Comparison of ENCODE assay signal across 20 mouse cellular contexts in genomic region chr14:20587458-20587857, GRCm38 (mm10). TPM values are rescaled to one million over a fixed set of nuclear protein-coding genes. Genes with fewer than 3 reads are reported as not detected.
DNase-seq lines count a peak whose midpoint lies in the region; ATAC-seq and TF ChIP-seq lines count a peak whose summit lies in the region.
"Had no signal": no experiment of that assay in that cellular context is flagged by ENCODE, and none has a peak within 500 bp of the region (broad histone marks: within the 10 kb centered on the region; RNA-seq: fewer than 3 reads in every experiment).

No protein-coding gene starts in this region.

- H3K9me3 ChIP-seq in liver, postnatal 0 days (ENCODE audit: low read length) = no peaks in the 10 kb centered on the region
- H3K9me3 ChIP-seq in liver, embryonic 11.5 days (ENCODE audit: control insufficient read depth, low read length) = no peaks in the 10 kb centered on the region
- no peaks in the 10 kb centered on the region for H3K9me3 ChIP-seq in liver, embryonic 15.5 days (replicated peaks)
- H3K9me3 ChIP-seq: embryonic facial prominence, embryonic 15.5 days; forebrain, embryonic 10.5 days; heart, embryonic 13.5 days had no signal

- 43% methylated on average over 5 of the region's 5 CpGs for WGBS in liver, postnatal 0 days (ENCODE audit: insufficient replicate concordance)
- 47% methylated on average over 5 of the region's 5 CpGs for whole genome bisulfite sequencing in liver, embryonic 11.5 days
- 29% methylated on average over 5 of the region's 5 CpGs for WGBS in liver, embryonic 15.5 days (ENCODE audit: insufficient replicate concordance)

- H3K9ac ChIP-seq in liver, postnatal 0 days (replicated peaks) = no peak overlapping the region
- H3K9ac ChIP-seq in liver, embryonic 11.5 days (ENCODE audit: low read depth, low read length) = peak overlapping the region; percentile 18; the same call in 1 of the 2 replicates
- no peak overlapping the region for H3K9ac ChIP-seq in liver, embryonic 15.5 days
- H3K9ac ChIP-seq: embryonic facial prominence, embryonic 15.5 days; heart, embryonic 13.5 days had no signal

- TF ChIP-seq CTCF in liver, postnatal 0 days (IDR thresholded peaks at IDR 0.05; ENCODE audit: low read depth) = no peak

- H3K36me3 ChIP-seq in liver, postnatal 0 days (replicated peaks; ENCODE audit: insufficient read depth, low read length) = no peaks in the 10 kb centered on the region
- H3K36me3 ChIP-seq in liver, embryonic 11.5 days (ENCODE audit: control insufficient read depth, insufficient read depth, low read length) = no peaks in the 10 kb centered on the region
- no peaks in the 10 kb centered on the region for H3K36me3 ChIP-seq in liver, embryonic 15.5 days (replicated peaks)

- no peak overlapping the region for H3K4me2 ChIP-seq in liver, postnatal 0 days (ENCODE audit: low read depth, low read length)
- H3K4me2 ChIP-seq in liver, embryonic 11.5 days = peak overlapping the region; percentile 11; the same call in 1 of the 2 replicates
- H3K4me2 ChIP-seq in liver, embryonic 15.5 days = no peak overlapping the region
- H3K4me2 ChIP-seq: embryonic facial prominence, embryonic 15.5 days; heart, embryonic 13.5 days had no signal

- H3K27ac ChIP-seq in liver, postnatal 0 days (ENCODE audit: low read depth) = no peak overlapping the region
- H3K27ac ChIP-seq in liver, embryonic 11.5 days (ENCODE audit: low read depth, low read length) = no peak overlapping the region
- no peak overlapping the region for H3K27ac ChIP-seq in liver, embryonic 15.5 days (replicated peaks)
- H3K27ac ChIP-seq: embryonic facial prominence, embryonic 15.5 days; forebrain, embryonic 10.5 days; gastrocnemius, adult 2 months; heart, embryonic 13.5 days had no signal

- peak; percentile 21 for DNase-seq in liver
- DNase-seq in liver, postnatal 0 days = no peak
- DNase-seq in liver, embryonic 11.5 days (ENCODE audit: low spot score) = no peak
- DNase-seq in cerebellum, postnatal 36 days = no peak
- DNase-seq in thymus, postnatal 25 days = no peak
- DNase-seq in right cerebral cortex, postnatal 36 days (ENCODE audit: low spot score in 2 of 2) = no peak
- DNase-seq: adrenal gland, adult 2 months; adrenal gland, postnatal 25 days; cerebellum, adult 18-20 months; cerebellum, adult 9-11 months; gastrocnemius, adult 2 months; gastrocnemius, postnatal 25 days; heart, postnatal 36 days had no signal

- no peak overlapping the region for H3K4me3 ChIP-seq in liver, postnatal 0 days (ENCODE audit: low read depth, low read length)
- no peak overlapping the region for H3K4me3 ChIP-seq in liver, embryonic 11.5 days (ENCODE audit: low read depth, low read length)
- H3K4me3 ChIP-seq in liver, embryonic 15.5 days (replicated peaks) = no peak overlapping the region
- H3K4me3 ChIP-seq: embryonic facial prominence, embryonic 15.5 days; erythroblast, embryonic 14.5 days; forebrain, embryonic 10.5 days; gastrocnemius, adult 2 months; heart, embryonic 13.5 days had no signal

- H3K27me3 ChIP-seq in liver, postnatal 0 days (ENCODE audit: insufficient read depth, low read length) = no peaks in the 10 kb centered on the region
- no peaks in the 10 kb centered on the region for H3K27me3 ChIP-seq in liver, embryonic 11.5 days (replicated peaks; ENCODE audit: control insufficient read depth, insufficient read depth, low read length)
- H3K27me3 ChIP-seq in liver, embryonic 15.5 days = no peaks in the 10 kb centered on the region
- H3K27me3 ChIP-seq: embryonic facial prominence, embryonic 15.5 days; heart, embryonic 13.5 days had no signal

- no peaks in the 10 kb centered on the region for H3K4me1 ChIP-seq in liver, postnatal 0 days (ENCODE audit: insufficient read depth)
- H3K4me1 ChIP-seq in liver, embryonic 11.5 days (replicated peaks; ENCODE audit: control insufficient read depth, insufficient read depth, low read length) = peaks cover 6% of the 10 kb centered on the region; the same call in 1 of the 2 replicates
- H3K4me1 ChIP-seq in liver, embryonic 15.5 days (replicated peaks) = peaks cover 15% of the 10 kb centered on the region
- H3K4me1 ChIP-seq: embryonic facial prominence, embryonic 15.5 days; forebrain, embryonic 10.5 days; heart, embryonic 13.5 days had no signal

- no peak for TF ChIP-seq EP300 in liver, postnatal 0 days (IDR thresholded peaks at IDR 0.05; ENCODE audit: low read depth)

- ATAC-seq in liver, postnatal 0 days = no peak
- ATAC-seq in liver, embryonic 11.5 days (replicated peaks; ENCODE audit: low FRiP score) = peak; percentile 45; the same call in 1 of the 2 replicates
- peak; percentile 66 for ATAC-seq in liver, embryonic 15.5 days (ENCODE audit: insufficient read depth)
- ATAC-seq in megakaryocyte-erythroid progenitor cell, adult 5-6 weeks (replicated peaks; ENCODE audit: low FRiP score, low TSS enrichment, poor library complexity, severe bottlenecking) = peak; percentile 71
- ATAC-seq: forebrain, embryonic 14.5 days had no signal

RNA-seq across cellular contexts. Expression of gene Ppp3cb, which starts 41.1 kb away (rescaled TPM):
- polyA plus RNA-seq in liver, postnatal 0 days (2015; fragmentation: Nextera tagmentation; extraction: Ambion mirVana) = 13.6 and 14.9 TPM in 2 replicates
- 41.9 and 42.0 TPM in 2 replicates for polyA plus RNA-seq in liver, embryonic 11.5 days (2014; fragmentation: Nextera tagmentation; extraction: Ambion mirVana)
- 18.2 and 18.3 TPM in 2 replicates for polyA plus RNA-seq in liver, embryonic 15.5 days (2015; fragmentation: Nextera tagmentation; extraction: Ambion mirVana)
- 114 and 135 TPM in 2 replicates for total RNA-seq in megakaryocyte-erythroid progenitor cell, adult 5-6 weeks (2014; fragmentation: Nextera tagmentation)
- total RNA-seq in megakaryocyte-erythroid progenitor cell, adult 5-6 weeks (2017) = 60.1 and 69.9 TPM in 2 replicates

RNA-seq across cellular contexts. Expression of gene Usp54, which starts 53.4 kb away (rescaled TPM):
- 0.44 and 0.58 TPM in 2 replicates for polyA plus RNA-seq in liver, postnatal 0 days (2015; fragmentation: Nextera tagmentation; extraction: Ambion mirVana)
- polyA plus RNA-seq in liver, embryonic 11.5 days (2014; fragmentation: Nextera tagmentation; extraction: Ambion mirVana) = 5.8 and 6.0 TPM in 2 replicates
- 0.77 and 0.78 TPM in 2 replicates for polyA plus RNA-seq in liver, embryonic 15.5 days (2015; fragmentation: Nextera tagmentation; extraction: Ambion mirVana)
- total RNA-seq in megakaryocyte-erythroid progenitor cell, adult 5-6 weeks (2014; fragmentation: Nextera tagmentation) = 7.5 and 14.1 TPM in 2 replicates
- total RNA-seq in megakaryocyte-erythroid progenitor cell, adult 5-6 weeks (2017) = 5.6 and 6.8 TPM in 2 replicates
